Mouse (Mus musculus) heart, postnatal 0 days (tissue): ENCODE measurements at regions not wholly inside any gene's neighbourhood (a gene's known extent, or its start where the extent isn't known, plus 50 kb on each side); places are given as distances from the start of the nearest gene placed in this dataset.

ENCODE experiments used
- ATAC-seq: fragments of 200-750 bp; cut with Nextera tagmentation; 2 replicates; pipeline ENCODE4 v1.8.0; 2017; ENCODE audit warnings: low read depth, moderate number of reproducible peaks, moderate library complexity; ENCODE audit not compliant: insufficient read depth
- DNase-seq: peaks from one replicate; pipeline ENCODE4 v3.0.0-alpha.2; 2016; ENCODE audit warnings: low spot score
- H3K27ac ChIP-seq: fragments of 300-500 bp; sonication (generic); 2 replicates; pipeline ENCODE4 v1.5.1; 2014; ENCODE audit warnings: low read depth, mild to moderate bottlenecking
- H3K27me3 ChIP-seq: fragments of 300-500 bp; sonication (generic); 2 replicates; pipeline ENCODE4 v1.6.1; 2014; ENCODE audit warnings: low read length, mixed read lengths; ENCODE audit not compliant: control insufficient read depth, insufficient read depth
- H3K36me3 ChIP-seq: fragments of 300-500 bp; sonication (generic); replicated peaks from 2 replicates; pipeline ENCODE4 v1.6.1; 2014; ENCODE audit warnings: low read length, mixed read lengths; ENCODE audit not compliant: control insufficient read depth, insufficient read depth
- H3K4me1 ChIP-seq: fragments of 300-500 bp; sonication (generic); 2 replicates; pipeline ENCODE4 v1.6.1; 2014; ENCODE audit warnings: antibody characterized with exemption; ENCODE audit not compliant: control insufficient read depth, insufficient read depth
- H3K4me2 ChIP-seq: fragments of 300-500 bp; sonication (generic); 2 replicates; pipeline ENCODE4 v1.6.1; 2014; ENCODE audit warnings: low read depth, mild to moderate bottlenecking, low read length, moderate library complexity
- H3K4me3 ChIP-seq: fragments of 300-500 bp; sonication (generic); 2 replicates; pipeline ENCODE4 v1.5.1; 2014; ENCODE audit warnings: low read depth, low read length
- H3K9ac ChIP-seq: fragments of 300-500 bp; sonication (generic); replicated peaks from 2 replicates; pipeline ENCODE4 v1.6.1; 2014; ENCODE audit warnings: low read depth, low read length, mixed read lengths
- H3K9me3 ChIP-seq: fragments of 300-500 bp; sonication (generic); replicated peaks from 2 replicates; pipeline ENCODE4 v1.6.1; 2016; ENCODE audit warnings: low read length; ENCODE audit not compliant: control insufficient read depth
- CTCF ChIP-seq: IDR thresholded peaks from 2 replicates; pipeline ENCODE4 v1.5.1; 2016; ENCODE audit warnings: antibody characterized with exemption, control low read depth, low read depth
- EP300 ChIP-seq: IDR thresholded peaks from 2 replicates; pipeline ENCODE4 v1.6.1; 2016; ENCODE audit warnings: antibody characterized with exemption, low read depth
- WGBS: fragments of 180-500 bp; shearing (Covaris S2); extraction: QIAGEN DNeasy Blood & Tissue Kit; methylation state at CpG from one replicate; pipeline ENCODE4 v1.1.7; 2014; 5-methylcytosine and 5-hydroxymethylcytosine counted together

DNA sequence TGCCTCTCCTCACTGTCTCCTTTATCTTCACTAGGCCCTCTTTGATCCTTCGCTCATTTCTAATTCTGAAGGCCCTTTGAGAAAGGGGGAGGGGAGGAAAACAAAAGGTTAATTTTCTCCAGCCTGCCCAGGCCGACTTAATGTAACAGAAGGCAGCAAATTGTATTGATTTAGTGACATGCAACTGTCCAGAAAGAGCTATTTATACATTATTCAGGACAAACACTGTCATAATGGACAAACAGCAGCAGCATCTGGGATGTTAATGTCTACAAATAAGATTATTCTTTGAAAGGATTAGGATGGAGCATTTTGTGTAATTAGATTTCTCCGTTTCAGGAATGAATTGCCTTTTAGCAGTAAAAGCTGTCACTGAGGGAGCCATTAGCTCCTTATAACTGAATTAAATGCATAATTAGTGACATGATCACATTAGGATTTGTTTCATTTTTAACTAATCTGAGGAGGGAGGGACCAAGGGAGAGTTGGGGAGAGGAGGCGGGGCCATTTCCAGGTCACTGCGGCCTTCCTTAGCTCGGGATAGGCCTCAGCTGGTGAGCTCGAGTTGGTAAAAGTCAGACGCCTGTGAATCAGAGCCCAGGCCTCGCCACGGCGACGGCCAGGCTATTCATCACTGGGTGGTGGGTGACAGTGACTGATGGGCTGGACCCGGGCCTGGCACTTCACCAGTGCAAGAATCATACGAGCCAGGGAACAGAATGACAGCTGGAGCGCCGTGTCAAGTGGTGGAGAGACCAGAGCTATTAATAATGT lies 167.7 kb downstream of the Nkx6-1 start:
- Histone ChIP-seq H3K9me3 (no peaks in the 10 kb centered on the region), H3K27me3 (no peaks in the 10 kb centered on the region), H3K27ac (no peak overlapping the region), H3K4me2 (no peak overlapping the region), H3K4me1 (no peaks in the 10 kb centered on the region), H3K36me3 (no peaks in the 10 kb centered on the region), H3K4me3 (no peak overlapping the region), H3K9ac (no peak overlapping the region)
- ATAC-seq = no peak; the same call in 1 of the 2 replicates
- 60% methylated on average over 16 of the region's 16 CpGs for WGBS
- no peak for DNase-seq
- TF ChIP-seq EP300 (no peak), CTCF (no peak)

DNA sequence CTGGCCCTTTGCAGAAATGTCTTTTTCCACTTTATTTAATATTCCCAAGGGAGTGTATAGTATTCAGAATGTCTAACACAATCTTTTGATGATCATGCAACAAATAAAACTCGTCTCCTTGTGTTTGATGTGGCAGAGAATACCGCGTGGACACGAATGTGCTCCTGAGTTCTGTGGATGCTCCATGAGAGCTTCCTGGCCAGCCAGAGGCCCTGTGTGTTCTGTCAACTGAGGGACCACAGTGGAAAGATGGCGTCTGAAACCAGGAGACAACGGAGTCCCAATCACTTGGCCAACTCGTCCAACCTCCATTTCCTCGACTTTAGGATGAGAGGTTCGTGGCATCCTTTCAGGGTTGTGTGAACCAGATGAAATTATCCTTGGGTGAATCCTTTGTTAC lies 168.6 kb downstream of the Nkx6-1 start:
- Histone ChIP-seq H3K4me2 (no peak overlapping the region), H3K27me3 (no peaks in the 10 kb centered on the region), H3K36me3 (no peaks in the 10 kb centered on the region), H3K4me1 (no peaks in the 10 kb centered on the region), H3K9me3 (no peaks in the 10 kb centered on the region), H3K4me3 (no peak overlapping the region), H3K27ac (no peak overlapping the region), H3K9ac (no peak overlapping the region)
- DNase-seq = no peak
- no peak for ATAC-seq
- 90% methylated on average over 9 of the region's 9 CpGs for WGBS
- no peak for TF ChIP-seq EP300
- TF ChIP-seq CTCF = no peak

DNA sequence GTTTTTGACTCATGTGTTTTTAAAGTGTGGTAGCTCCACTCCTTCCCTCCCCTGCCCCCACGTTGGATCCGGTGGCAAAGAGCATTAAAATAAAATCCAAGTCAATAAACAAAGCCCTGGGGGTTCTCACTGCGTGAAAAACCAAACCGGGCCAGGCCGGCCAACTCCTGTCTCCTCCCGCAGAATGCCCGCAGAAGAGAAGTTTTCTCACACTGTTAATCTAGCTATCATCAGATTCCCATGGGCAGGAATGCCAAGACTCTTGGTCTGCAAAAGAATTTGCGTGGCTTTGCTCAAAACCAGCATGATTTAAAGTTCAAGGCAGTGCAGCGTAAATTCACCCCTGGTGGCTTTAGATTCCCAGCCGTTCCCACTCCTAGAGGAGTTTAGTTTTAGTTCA lies 219.0 kb downstream of the Nkx6-1 start:
- Histone ChIP-seq H3K27ac (no peak overlapping the region), H3K4me1 (no peaks in the 10 kb centered on the region), H3K4me3 (no peak overlapping the region), H3K27me3 (no peaks in the 10 kb centered on the region), H3K9ac (no peak overlapping the region), H3K9me3 (no peaks in the 10 kb centered on the region), H3K36me3 (no peaks in the 10 kb centered on the region), H3K4me2 (no peak overlapping the region)
- 29% methylated on average over 10 of the region's 10 CpGs for WGBS
- TF ChIP-seq EP300 (no peak), CTCF (no peak)
- ATAC-seq = no peak
- DNase-seq = no peak

DNA sequence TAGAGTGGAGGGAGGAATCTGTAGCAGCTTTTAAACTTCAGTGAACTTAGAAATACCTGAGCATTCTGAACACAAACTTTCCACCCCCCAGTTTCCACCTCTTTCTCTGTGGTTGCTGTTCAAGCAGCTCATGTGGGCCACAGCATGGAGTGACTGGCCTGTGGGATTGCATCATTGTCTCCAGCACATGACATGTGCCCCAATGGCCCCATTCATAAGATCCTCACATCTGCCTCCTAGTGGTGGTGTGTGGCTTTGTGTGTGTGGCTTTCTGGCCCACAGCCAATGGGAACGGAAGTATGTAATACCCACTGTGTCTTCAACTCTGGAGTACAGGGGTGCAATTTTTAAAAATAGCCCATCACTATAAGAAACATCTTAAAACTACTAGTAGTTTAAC lies 223.0 kb downstream of the Nkx6-1 start:
- Histone ChIP-seq H3K4me1 (no peaks in the 10 kb centered on the region), H3K27ac (no peak overlapping the region), H3K36me3 (no peaks in the 10 kb centered on the region), H3K9ac (no peak overlapping the region), H3K4me3 (no peak overlapping the region), H3K4me2 (no peak overlapping the region), H3K9me3 (no peaks in the 10 kb centered on the region), H3K27me3 (no peaks in the 10 kb centered on the region)
- ATAC-seq (no peak), DNase-seq (no peak)
- 79% methylated on average over 1 of the region's 1 CpGs for WGBS
- no peak for TF ChIP-seq EP300
- TF ChIP-seq CTCF = peak; percentile 8; the same call in 1 of the 2 replicates

DNA sequence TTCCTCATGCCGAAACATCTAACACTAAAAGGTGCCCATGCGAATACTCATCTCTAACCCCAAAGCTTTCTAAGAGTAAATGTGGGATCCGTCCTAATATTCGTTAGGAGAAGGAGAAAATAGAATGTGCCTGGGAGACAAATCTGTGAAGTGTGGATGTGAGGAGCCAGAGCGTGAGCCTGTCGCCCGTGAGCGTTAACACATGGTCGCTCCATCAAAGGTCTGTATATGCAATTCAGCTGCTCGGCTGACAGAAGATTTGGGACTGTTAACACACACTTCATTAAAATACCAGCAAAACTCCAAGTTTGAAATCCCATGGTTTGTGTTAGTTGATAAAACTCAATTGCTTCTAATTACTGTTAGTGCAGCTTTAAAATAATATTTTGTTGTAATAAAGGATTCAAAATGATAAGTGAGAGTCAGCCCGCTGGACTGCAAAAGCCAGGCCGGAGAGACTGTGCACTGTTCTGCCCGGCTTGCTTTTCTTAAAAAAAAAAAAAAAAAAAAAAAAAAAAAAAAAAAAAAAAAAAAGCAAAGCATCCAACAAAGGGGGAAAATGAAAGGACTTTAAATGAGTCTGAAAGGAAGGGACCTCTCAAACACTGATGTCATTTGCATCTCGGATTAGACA lies 227.0 kb downstream of the Nkx6-1 start:
- no peaks in the 10 kb centered on the region for H3K4me1 ChIP-seq
- no peak for DNase-seq
- H3K9ac ChIP-seq = no peak overlapping the region
- no peak overlapping the region for H3K27ac ChIP-seq
- TF ChIP-seq CTCF (no peak), EP300 (no peak)
- H3K4me2 ChIP-seq = no peak overlapping the region
- no peak for ATAC-seq
- H3K4me3 ChIP-seq = no peak overlapping the region
- no peaks in the 10 kb centered on the region for H3K36me3 ChIP-seq
- no peaks in the 10 kb centered on the region for H3K27me3 ChIP-seq
- no peaks in the 10 kb centered on the region for H3K9me3 ChIP-seq
- WGBS = 80% methylated on average over 14 of the region's 14 CpGs
